Mouse (Mus musculus) small intestine, adult 2 months (tissue): ENCODE data around the gene Reck. TPM values are rescaled to one million over a fixed set of nuclear protein-coding genes. Genes with fewer than 3 reads are reported as not detected.
A peak's percentile ranks its signal among the peaks of the same experiment; 100 is the strongest.

Experiments used
- H3K27ac ChIP-seq: fragments of 200-500 bp; 2 replicates; pipeline ENCODE4 v1.5.1; 2012; ENCODE audit warnings: low read depth, low read length, control low read depth, inconsistent platforms; ENCODE audit not compliant: insufficient read depth
- H3K27me3 ChIP-seq: fragments of 200-500 bp; 2 replicates; pipeline ENCODE4 v1.6.1; 2012; ENCODE audit warnings: mild to moderate bottlenecking, moderate library complexity, low read length, inconsistent platforms; ENCODE audit not compliant: control insufficient read depth, insufficient read depth
- H3K36me3 ChIP-seq: fragments of 200-500 bp; 2 replicates; pipeline ENCODE4 v1.6.1; 2012; ENCODE audit warnings: mild to moderate bottlenecking, low read length, control low read depth, inconsistent platforms; ENCODE audit not compliant: control insufficient read depth, insufficient read depth
- H3K4me1 ChIP-seq: fragments of 200-500 bp; 2 replicates; pipeline ENCODE4 v1.6.1; 2012; ENCODE audit warnings: low read length, inconsistent platforms, mixed read lengths; ENCODE audit not compliant: control insufficient read depth, insufficient read depth, insufficient read length
- H3K4me3 ChIP-seq: fragments of 200-500 bp; 2 replicates; pipeline ENCODE4 v1.5.1; 2012; ENCODE audit warnings: low read depth, mild to moderate bottlenecking, control low read depth, inconsistent platforms, low read length, moderate library complexity
- CTCF ChIP-seq: fragments of 200-500 bp; IDR thresholded peaks from 2 replicates; pipeline ENCODE4 v1.5.1; 2012; ENCODE audit warnings: low read depth, mild to moderate bottlenecking, control low read depth, inconsistent platforms, low read length, moderate library complexity, mixed read lengths; ENCODE audit not compliant: insufficient replicate concordance, insufficient read length; ENCODE audit errors: extremely low read depth
- POLR2A ChIP-seq: fragments of 200-500 bp; IDR thresholded peaks from 2 replicates; pipeline ENCODE4 v1.6.1; 2012; ENCODE audit warnings: low read depth, mild to moderate bottlenecking, control low read depth, inconsistent platforms, low read length, moderate library complexity
- WGBS: fragments of 180-500 bp; shearing (Covaris S2); methylation state at CpG from one replicate; pipeline ENCODE4 v1.1.7; 2018; 5-methylcytosine and 5-hydroxymethylcytosine counted together
- polyA plus RNA-seq: library from polyadenylated mRNA; depleted of rRNA; stranded (reverse); fragments of >200 nt; gene quantifications from 2 replicates; pipeline ENCODE4 v1.2.3, GENCODE M21; 2012

The Reck gene
- polyA plus RNA-seq, 1 experiment, result 2.1 TPM

DNA sequence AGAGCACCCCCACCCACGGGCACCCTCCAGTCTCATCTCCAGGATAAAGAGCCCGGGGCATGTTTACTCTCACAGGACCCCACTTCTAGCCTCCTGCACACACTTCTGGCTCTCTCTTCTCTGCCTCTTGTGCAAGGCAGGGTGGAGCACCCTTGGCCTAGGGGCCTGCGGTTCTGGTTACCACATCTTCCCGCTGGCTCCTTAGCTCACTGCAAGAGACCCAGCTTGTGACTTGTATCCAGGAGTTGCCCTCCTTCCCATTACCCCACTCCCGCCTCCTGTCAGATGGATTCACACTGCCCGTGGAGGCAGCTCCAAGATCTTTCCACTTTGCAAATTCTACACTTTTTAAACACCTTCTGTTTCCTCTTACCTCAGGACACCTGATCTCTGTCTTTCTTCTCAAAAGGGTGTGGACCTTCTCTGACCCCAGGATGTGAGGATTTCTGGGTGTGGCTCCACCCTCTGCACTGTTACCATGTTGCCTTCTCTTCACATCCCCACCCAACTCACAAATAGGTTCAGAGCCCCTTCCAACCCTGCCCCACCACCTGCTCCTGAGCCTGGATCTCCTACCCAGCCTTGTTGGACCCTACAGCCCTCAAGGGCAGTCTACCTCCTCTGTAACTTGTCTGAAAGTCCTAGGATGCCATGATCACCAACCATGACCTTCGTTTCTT, 90.7 kb downstream of the Reck start:
- H3K4me3 ChIP-seq, result no peak overlapping the region
- no peak for TF ChIP-seq POLR2A
- no peak for TF ChIP-seq CTCF
- peaks cover under 1% of the 10 kb centered on the region; the same call in 1 of the 2 replicates for H3K36me3 ChIP-seq
- peaks cover 31% of the 10 kb centered on the region for H3K4me1 ChIP-seq
- WGBS, result 69% methylated on average over 7 of the region's 7 CpGs
- peak overlapping the region; percentile 39 for H3K27ac ChIP-seq
- H3K27me3 ChIP-seq, result no peaks in the 10 kb centered on the region

DNA sequence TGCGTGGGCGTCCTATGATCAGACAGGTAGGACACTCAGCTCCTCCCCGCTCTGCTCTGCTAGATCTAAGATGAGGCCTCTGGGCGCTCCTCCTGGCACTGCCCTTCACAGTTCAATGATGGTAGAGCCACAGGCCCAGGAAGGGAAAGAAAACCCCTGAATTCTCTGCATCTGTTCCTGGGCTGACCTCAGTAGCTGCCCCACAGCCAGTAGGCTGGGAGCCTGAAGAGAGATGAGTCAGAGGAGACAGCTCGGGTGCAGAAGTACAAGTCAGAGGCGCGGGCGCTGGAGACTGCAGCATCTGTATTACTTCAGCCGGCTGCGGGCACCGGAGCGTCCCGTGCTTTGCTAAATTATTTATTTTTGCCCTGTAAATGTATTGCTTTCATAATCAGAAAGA, 93.3 kb downstream of the Reck start:
- Histone ChIP-seq H3K36me3 (peaks cover 1% of the 10 kb centered on the region; the same call in 1 of the 2 replicates), H3K4me3 (no peak overlapping the region), H3K4me1 (peaks cover 38% of the 10 kb centered on the region), H3K27me3 (no peaks in the 10 kb centered on the region), H3K27ac (no peak overlapping the region)
- no peak for TF ChIP-seq CTCF
- TF ChIP-seq POLR2A, result no peak
- WGBS, result 81% methylated on average over 13 of the region's 13 CpGs

DNA sequence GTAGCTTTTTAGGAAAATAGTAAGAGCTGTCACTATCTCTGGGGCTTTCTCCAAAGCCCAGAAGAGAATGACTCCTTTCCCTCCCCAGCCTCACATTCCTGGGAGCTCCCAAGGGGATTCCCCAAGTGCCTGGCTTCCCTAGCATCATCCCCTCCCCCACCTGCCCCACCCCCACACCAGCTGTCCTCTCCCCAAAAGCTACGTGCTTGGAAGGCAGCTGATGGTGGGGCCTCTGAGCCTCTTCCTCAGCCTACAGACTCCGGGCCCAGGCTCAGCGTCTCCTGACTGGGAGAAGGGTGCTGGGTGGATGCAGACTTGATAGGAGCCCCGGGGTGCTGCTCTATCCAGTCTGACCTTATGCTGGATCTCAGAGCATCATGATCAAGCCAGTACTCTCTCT, 94.0 kb downstream of the Reck start:
- H3K4me1 ChIP-seq, result peaks cover 33% of the 10 kb centered on the region
- H3K4me3 ChIP-seq, result no peak overlapping the region
- H3K27me3 ChIP-seq, result no peaks in the 10 kb centered on the region
- TF ChIP-seq POLR2A (no peak), CTCF (no peak)
- no peak overlapping the region for H3K27ac ChIP-seq
- 62% methylated on average over 4 of the region's 4 CpGs for WGBS
- H3K36me3 ChIP-seq, result peaks cover 1% of the 10 kb centered on the region; the same call in 1 of the 2 replicates

DNA sequence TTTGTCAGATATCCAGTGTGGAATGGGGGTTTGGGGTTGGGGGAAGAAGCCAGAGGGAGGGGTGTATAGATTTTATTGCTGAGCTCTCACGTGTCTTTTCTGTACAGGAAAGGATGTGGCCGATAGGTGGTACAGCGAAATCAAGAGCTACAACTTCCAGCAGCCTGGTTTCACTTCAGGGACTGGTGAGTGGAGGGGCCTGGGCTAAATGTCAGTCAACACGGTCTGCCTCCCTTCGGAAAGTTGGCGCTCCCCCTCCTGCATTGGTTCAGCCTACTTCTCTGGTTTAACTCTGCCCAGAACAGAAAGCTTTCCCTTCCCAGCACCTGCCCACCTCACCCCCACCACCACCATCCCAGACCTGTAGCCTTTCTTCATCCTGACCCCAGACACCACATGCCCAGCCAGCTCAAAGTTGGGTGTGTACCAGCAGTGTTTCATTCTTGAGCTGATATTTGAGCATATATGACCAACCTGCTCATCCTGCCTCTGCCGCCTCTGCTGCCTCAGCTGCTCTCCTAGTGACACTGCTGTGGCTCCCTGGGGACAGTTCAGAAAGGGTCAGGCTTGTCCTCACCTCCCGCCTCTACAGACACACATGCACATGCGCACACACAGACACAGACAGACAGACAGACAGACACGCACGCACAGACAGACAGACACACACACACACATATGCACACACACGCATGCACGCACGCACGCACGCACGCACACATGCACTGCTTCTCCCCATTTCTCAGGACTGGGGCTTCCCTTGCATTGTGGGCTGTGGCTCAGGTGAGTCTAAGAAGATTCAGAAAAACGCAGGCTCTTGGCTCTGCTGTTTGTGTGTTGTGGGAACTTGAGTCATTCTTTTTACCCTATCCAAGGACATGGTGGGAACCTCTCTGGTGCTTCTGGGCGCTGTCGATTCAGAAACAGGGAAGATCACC, 95.3 kb downstream of the Reck start:
- H3K36me3 ChIP-seq, result peaks cover 1% of the 10 kb centered on the region; the same call in 1 of the 2 replicates
- 89% methylated on average over 20 of the region's 20 CpGs for WGBS
- no peak overlapping the region for H3K27ac ChIP-seq
- no peak overlapping the region for H3K4me3 ChIP-seq
- TF ChIP-seq POLR2A (no peak), CTCF (no peak)
- H3K27me3 ChIP-seq, result no peaks in the 10 kb centered on the region
- H3K4me1 ChIP-seq, result peaks cover 23% of the 10 kb centered on the region

DNA sequence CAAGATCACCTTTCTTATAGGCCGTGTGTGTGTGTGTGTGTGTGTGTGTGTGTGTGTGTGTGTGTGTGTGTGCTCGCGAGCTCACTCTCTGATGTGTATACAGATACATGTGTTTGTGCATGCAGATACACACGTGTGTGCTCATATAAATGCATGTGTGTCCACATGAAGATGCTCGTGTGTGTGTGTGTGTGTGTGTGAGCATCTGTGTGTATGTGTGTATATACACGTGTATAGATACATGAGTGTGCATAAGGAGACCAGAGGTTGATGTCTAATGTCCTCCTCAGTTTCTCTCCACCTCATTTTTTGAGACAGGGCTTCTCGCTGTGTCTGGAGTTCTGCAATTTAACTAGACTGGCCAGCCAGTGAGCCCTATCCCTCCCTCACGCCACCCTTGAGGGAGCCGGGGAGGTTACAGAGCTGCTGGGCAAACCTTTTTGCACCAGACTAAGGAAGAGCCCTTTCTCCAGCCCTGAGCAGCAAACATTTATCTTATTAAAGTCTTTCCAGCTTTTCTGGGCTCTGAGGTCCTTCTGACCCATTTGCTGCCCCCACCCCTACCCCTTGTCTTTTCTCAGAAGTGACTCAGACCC, 96.3 kb downstream of the Reck start:
- Histone ChIP-seq H3K4me3 (no peak overlapping the region), H3K27me3 (no peaks in the 10 kb centered on the region), H3K4me1 (peaks cover 13% of the 10 kb centered on the region; the same call in 1 of the 2 replicates), H3K36me3 (peaks cover 1% of the 10 kb centered on the region; the same call in 1 of the 2 replicates), H3K27ac (peak overlapping the region; percentile 23; the same call in 1 of the 2 replicates)
- WGBS, result 74% methylated on average over 9 of the region's 9 CpGs
- no peak for TF ChIP-seq CTCF
- no peak for TF ChIP-seq POLR2A

DNA sequence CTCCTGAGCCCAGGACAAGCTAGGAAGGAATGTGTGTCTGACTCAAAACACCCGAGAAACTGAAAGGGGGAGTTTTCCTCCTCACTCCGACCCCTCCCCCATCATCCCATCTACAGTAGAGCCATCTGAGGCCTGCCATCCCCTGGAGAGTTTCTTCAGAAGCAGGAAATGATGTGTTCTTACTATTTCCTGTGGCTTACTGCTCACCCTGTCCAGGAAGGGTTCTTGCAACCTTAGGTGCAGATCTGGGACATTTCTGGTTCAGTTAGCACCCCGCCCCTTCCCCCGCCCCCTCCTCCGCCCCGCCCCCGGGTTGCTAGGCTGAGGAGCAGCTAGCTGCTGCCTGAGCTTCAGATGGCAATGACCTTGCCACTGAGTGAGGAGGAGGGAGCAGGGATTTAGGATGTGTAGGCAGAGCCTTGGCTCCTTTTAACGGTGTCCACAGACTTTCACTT, 96.8 kb downstream of the Reck start:
- TF ChIP-seq CTCF (no peak), POLR2A (no peak)
- 17% methylated on average over 8 of the region's 8 CpGs for WGBS
- Histone ChIP-seq H3K27ac (peak overlapping the region; percentile 23; the same call in 1 of the 2 replicates), H3K36me3 (peaks cover 1% of the 10 kb centered on the region; the same call in 1 of the 2 replicates), H3K4me3 (no peak overlapping the region), H3K27me3 (no peaks in the 10 kb centered on the region), H3K4me1 (peaks cover 12% of the 10 kb centered on the region; the same call in 1 of the 2 replicates)
